Mouse (Mus musculus) urinary bladder, postnatal 25 days (tissue): ENCODE measurements around the gene Apoo.
"Not testable (repeated sequence)": the region's sequence is repeated elsewhere in the genome, so short reads cannot be mapped to it uniquely, and the experiment has no call there.

ENCODE experiments used
- DNase-seq: peaks from one replicate; pipeline ENCODE4 v3.0.0; 2022; ENCODE audit warnings: low spot score

Apoo gene

GRCm38 (mm10) chrX:94366670-94367241 is at the start of gene Apoo, which contains the start of gene Fam90a1b:
TSS of gene Apoo (plus strand) at chrX:94367117.
TSS of gene Fam90a1b (minus strand) at chrX:94366777.
- DNase-seq: peak; percentile 90

DNA sequence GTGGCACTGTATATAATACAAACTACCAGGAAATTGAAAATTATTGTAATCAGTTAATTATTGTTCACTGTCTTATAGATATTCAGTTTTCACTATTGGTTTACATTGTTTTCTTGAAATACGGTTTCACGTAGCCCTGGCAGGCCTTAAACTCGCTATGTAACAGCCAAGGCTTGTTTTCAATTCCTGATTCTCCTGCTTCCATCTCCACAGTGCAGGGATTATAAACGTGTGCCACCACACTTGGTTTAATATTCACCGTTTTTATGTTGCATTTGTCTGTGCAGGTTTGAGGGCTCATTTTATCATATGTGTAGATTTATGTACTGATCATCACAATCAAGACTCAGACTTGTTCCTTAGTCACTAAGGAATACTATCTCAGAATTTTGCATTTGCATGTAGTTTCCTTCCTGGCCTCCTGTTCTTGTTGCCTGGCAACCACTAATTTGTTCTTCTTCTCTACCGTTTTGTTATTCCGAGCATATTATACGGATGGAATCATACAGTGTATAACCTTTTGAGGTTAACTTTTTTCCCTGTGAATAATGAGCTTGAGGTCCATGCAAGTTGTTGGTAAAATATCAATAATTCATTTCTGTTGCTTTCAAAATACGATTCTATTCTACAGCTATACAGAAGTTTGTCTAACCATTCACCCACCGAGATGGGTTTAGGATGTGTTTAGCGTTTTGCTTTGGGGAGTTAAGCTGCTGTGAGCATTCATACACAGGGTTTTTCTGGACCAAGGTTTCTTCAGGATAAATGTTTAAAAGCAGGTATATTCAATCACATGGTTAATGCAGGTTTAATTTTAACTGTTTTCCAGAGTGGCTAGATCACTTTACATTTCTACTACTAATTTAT is 45.6 kb upstream of the Apoo start:
- DNase-seq: no peak

DNA sequence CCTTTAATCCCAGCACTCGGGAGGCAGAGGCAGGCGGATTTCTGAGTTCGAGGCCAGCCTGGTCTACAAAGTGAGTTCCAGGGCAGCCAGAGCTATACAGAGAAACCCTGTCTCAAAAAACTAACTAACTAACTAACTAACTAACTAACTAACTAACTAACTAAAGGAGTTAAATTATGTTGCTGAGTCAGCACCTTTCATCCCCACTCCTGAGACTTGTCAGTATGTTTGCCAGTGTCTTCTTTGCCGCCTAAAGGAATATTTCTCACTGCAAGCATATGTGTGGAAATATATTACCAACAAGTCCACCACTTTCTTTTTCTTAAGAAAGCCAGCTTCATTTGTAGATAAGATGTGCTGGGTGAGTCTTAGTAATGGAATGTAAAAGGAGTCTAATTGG is 23.3 kb upstream of the Apoo start:
- DNase-seq: not testable (repeated sequence)

GRCm38 (mm10) chrX:94365381-94365925 is 1.5 kb upstream of the Apoo start:
- DNase-seq: no peak

DNA sequence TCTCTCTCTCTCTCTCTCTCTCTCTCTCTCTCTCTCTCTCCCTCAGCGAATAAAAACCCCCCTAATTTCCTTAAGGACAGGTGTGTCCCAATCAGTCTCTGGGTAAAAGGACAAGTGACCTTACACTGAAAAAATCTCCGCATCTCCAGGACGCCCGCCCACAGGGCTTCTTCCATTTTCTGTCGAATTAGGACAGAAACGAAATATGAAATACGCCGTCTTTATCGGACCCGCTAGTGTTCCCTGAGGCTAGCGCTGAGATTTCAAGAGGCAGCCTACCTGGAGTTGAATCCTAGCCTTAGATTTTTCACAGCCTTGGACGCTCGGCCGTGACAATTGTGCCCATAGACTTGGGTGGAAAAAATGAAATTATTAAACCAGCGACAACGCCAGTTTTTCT is 888 bp upstream of the Apoo start:
- no peak for DNase-seq

GRCm38 (mm10) chrX:94367248-94367647 is 331 bp downstream of the Apoo start:
- DNase-seq: no peak

DNA sequence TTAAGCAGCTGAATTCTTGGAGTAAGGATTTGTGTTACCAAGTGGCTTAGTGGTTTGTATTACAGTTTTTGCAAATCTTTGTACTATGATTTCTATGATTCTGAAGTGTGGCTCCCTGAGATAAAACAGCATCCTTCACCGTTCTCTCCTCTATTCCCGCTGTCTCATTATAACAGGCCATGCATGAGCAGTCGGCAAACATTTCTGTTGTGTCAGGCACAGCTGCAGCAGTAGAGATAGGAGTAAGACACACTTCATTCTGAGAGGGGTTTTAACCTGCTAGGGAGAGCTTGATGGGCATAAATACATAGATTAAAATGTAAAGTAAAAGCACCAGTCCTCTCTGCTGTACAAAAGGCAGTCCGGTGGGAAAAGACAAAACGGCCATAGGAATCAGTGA is 11.8 kb downstream of the Apoo start:
- no peak for DNase-seq

- no peak for DNase-seq
Measured at GRCm38 (mm10) chrX:94408975-94409374, 42.1 kb downstream of the Apoo start.

DNA sequence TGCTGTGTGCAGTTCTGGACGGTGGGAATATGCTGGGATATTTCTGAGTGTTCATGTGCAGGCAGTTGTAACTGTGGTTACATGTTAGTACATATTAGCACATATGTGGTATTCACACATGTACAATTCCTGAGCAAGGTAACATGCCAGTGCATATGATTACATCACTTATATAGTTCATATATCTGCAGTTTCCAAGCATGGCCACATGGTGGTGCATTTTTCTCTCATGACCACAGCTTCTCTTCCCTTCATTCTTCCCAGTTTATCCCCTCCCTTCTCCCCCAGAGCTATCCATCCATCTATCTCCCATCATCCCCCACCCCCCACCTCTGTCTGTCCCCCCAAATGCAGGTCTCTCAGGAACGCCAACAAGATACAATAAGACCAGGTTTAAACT is 53.3 kb downstream of the Apoo start:
- no peak for DNase-seq

- DNase-seq: peak; percentile 9
Measured at GRCm38 (mm10) chrX:94431548-94432375, 64.8 kb downstream of the Apoo start.

DNA sequence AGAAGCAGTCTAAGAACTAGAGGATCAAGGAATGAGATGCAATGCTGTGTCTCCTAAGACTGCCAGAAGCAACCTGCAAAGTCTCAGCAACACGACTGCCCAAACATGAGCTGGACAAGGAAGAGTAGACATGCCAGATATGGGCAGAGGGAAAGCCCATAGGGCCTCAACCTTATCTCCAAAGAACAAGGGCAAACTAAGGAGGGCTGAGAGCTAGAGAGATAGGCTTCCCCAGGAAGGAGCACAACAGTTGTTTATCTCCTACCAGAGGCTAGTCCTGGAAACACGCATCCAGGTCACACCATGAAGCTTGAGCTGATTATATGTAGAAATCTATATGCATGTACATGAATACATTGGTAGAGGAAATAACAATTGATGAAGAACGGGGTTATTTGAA is 78.5 kb downstream of the Apoo start:
- DNase-seq: not testable (repeated sequence)

- not testable (repeated sequence) for DNase-seq
Measured at GRCm38 (mm10) chrX:94446021-94446420, 79.1 kb downstream of the Apoo start.

DNA sequence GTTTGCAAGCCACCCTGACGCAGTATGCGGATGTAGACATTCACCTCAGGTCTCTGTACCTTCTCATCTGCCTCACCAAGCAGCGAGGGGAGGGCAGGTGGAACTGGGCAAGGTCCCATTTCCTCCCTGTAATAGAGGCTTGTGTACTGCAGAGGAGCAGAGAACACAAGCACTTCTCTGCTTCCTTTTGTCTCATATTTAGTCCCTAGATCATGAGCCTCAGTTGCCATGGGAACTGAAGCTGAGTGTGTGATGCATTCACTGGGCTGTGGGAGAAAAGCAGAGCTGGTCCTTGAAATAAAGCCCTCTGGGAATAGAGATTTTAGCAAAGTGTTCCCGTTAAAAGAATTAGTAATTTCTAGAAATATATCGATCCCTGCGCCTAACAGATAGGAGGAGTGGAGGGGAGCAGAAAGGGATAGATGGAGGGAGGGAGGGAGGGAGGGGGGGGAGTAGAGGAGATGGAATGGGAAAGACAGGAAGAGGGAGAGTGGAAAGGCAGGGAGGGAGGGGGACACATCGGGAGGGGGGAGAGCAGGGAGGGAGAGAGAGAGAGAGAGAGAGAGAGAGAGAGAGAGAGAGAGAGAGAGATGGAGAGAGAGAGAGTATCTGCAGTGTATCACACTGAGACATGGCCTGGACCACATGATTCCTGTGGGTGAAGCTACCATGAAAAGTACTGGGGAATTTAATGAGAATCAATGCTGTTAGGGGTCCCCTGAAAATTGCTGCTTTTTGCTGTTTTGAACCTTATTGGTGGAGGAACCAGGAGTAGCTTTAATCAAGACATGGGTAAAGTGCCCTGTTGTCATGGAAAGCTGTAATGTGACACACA is 83.3 kb downstream of the Apoo start:
- not testable (repeated sequence) for DNase-seq

- DNase-seq: no peak
Measured at GRCm38 (mm10) chrX:94459346-94459745, 92.4 kb downstream of the Apoo start.

GRCm38 (mm10) chrX:94461513-94461912 is 94.6 kb downstream of the Apoo start:
- DNase-seq: not testable (repeated sequence)

DNA sequence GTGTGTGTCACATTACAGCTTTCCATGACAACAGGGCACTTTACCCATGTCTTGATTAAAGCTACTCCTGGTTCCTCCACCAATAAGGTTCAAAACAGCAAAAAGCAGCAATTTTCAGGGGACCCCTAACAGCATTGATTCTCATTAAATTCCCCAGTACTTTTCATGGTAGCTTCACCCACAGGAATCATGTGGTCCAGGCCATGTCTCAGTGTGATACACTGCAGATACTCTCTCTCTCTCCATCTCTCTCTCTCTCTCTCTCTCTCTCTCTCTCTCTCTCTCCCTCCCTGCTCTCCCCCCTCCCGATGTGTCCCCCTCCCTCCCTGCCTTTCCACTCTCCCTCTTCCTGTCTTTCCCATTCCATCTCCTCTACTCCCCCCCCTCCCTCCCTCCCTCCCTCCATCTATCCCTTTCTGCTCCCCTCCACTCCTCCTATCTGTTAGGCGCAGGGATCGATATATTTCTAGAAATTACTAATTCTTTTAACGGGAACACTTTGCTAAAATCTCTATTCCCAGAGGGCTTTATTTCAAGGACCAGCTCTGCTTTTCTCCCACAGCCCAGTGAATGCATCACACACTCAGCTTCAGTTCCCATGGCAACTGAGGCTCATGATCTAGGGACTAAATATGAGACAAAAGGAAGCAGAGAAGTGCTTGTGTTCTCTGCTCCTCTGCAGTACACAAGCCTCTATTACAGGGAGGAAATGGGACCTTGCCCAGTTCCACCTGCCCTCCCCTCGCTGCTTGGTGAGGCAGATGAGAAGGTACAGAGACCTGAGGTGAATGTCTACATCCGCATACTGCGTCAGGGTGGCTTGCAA is 95.9 kb downstream of the Apoo start:
- not testable (repeated sequence) for DNase-seq
